Mouse (Mus musculus) gastrocnemius, postnatal 14 days (tissue): ENCODE measurements around the gene Sh3d19. TPM values are rescaled to one million over a fixed set of nuclear protein-coding genes. Genes with fewer than 3 reads are reported as not detected.
A peak's percentile ranks its signal among the peaks of the same experiment; 100 is the strongest.

Experiments
- DNase-seq: peaks from one replicate; pipeline ENCODE4 v3.0.0; 2021; ENCODE audit warnings: mixed read lengths
- intact Hi-C: fragments of 180-260 bp; cut with DNase I; formaldehyde crosslinking; loops from one replicate; pipeline ENCODE4 v1.15.1; 2025; ENCODE audit warnings: low total_unique reads
- long read RNA-seq, 2 experiments: library from polyadenylated mRNA; stranded (forward); transcript quantifications; one replicate each; pipeline ENCODE4 v2.0.0; 2021
- total RNA-seq, 2 experiments: library from RNA; stranded (reverse); gene quantifications; 2 replicates each; pipeline ENCODE4 v1.2.3; 2021

Gene Sh3d19
- total RNA-seq, result 10 to 100 TPM; 23.1 to 23.2 TPM
- long read RNA-seq, experiment 1, full-length matches to known transcripts, result 3 of 4 reads
- long read RNA-seq, experiment 1, partial matches to known transcripts, result 0 of 4 reads
- long read RNA-seq, experiment 1, other reads (novel, unspliced or antisense), result 1 of 4 reads
- long read RNA-seq, experiment 2, full-length matches to known transcripts, result 1 of 3 reads
- long read RNA-seq, experiment 2, partial matches to known transcripts, result 0 of 3 reads
- long read RNA-seq, experiment 2, other reads (novel, unspliced or antisense), result 2 of 3 reads

DNA sequence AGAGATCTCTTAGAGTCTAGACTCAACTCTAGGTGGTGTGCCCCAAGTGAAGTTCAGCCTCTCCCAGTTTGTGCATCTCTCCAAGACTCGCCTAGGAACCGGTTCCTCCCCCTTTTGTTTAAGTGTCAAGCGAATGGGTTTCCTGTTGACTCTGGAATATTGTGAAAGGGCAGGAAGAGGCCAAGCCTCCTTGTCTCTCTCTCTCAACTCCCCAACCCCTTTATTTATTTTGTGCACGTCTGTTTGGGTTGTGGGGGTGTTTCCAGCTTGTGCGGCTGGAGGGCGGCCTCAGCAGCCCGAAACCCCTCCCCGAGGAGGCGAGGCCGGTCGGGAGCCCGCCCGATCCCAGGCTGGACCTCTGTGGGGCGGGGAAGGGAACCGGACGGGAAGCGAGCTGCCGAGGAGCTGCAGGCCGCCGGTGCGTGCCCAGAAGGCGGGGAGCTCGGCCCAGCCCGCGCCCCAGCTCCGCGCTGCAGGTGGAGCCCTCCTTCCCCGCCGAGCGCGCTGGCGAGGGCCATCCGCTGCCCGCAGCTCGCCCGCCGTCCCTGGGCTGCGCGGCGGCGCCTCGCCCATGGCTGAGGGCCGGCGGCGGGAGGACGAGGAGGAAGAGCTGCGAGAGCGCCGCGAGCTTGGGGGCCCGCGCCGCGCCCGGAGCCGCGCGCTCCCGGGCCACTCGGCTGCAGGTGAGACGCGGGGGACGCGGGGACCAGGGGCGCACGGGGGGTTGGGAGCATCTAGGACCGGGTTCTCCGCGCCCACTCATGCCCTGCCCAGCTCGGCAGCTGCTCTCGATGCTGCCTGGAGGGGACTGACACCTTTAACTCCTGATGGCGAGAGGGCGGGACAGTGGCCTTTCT, at the start of gene Sh3d19:
Gene Sh3d19, plus strand, starts transcription at position 368 of the 857 bp plus-strand sequence.
- intact Hi-C loops, result loop anchor here (10.0 kb wide), 1 partner anchor 64 kb away; no protein-coding TSS in a partner anchor
- peak; percentile 87 for DNase-seq

- peak; percentile 31 for DNase-seq
- intact Hi-C loops, result loop anchor here (5.0 kb wide), 1 partner anchor 215 kb away; no protein-coding TSS in a partner anchor
Measured at GRCm38 (mm10) chr3:85922331-85922730, 48.6 kb upstream of the Sh3d19 start.

DNA sequence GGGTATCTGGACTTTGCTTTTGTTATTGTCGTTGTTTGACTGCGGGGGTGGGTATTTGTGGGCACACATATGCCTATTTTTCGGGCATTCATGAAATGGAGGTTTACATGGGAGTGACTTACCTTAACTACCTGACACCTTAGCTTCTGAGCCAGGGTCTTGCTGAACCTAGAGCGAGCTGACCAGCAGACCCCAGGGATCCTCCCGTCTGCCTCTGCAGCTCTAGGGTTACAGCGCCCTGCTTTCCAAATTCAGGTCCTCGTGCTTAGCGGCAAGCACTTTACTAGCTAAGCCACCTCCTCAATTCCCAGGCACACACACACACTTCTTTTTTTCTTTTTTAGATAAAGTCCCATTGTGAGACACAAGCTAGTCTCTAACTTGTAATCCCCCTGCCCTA, 47.6 kb upstream of the Sh3d19 start:
- no peak for DNase-seq
- intact Hi-C loops, result loop anchor here (5.0 kb wide), 1 partner anchor 216 kb away; no protein-coding TSS in a partner anchor

DNA sequence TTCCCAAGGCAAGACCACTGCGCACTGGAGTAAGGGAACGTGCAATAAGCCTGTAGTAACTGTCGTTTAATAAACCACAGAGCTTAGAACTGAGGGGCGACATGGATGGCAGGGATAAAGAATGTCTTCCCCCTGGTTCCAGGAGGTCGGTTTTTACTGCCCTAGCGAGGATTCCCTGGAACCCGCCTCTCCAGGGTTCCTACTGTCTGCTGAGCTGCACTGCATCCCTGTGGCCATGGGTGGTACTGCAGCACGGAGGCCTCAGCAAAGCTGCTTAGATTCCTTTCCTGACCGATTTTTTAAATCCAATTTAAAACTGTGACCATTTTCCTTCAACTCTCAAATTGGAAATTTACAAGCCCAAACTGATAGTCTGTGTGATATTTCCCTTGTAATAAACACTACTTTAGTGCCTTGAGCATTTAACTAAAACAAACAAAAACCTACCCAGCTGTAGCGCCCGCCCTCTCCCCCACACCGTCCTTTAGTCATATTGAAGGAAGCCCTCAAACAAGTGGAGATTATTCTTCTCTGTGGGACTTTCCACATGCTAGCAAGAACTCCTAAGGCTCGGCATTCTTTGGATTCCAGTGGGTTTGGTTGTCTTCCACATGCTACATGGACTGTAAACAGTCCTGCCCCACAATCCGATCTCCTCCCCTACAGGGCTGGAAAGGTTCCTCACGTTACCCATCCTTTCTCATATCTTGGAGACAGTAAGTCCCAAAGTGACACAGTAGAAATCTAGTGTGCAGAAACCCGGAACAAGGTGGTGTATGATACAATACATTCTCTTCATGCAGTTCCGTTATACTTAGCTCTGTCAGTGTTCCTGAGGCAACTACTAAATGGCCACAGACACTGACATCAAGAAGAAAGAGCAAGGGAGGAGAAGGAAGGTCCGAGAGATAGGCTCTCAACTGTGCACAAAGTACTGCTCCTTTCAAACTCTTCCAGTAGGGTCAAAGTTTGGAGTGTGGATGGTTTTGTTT, 46.7 kb upstream of the Sh3d19 start:
- peak; percentile 80 for DNase-seq
- intact Hi-C loops, result loop anchor here (5.0 kb wide), 1 partner anchor 217 kb away; no protein-coding TSS in a partner anchor

DNA sequence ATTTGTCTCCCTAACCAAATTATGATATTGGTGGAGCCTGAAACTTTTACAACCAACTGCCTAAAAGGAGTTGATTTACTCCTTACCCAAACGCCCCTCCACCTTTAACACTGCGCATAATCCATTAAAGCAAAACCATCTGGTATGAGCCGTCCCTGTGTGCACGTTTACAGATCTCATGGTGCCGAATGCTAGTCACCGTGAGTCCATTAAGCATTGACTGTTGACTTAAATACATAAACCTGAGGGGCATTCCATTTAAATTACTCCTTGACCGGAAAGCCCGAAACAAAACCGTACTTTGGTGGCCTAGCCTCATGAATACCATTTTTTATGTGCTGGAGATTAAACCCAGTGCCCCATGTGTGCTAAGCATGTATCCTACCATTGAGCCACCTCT, 43.6 kb upstream of the Sh3d19 start:
- intact Hi-C loops, result no loop called here

DNA sequence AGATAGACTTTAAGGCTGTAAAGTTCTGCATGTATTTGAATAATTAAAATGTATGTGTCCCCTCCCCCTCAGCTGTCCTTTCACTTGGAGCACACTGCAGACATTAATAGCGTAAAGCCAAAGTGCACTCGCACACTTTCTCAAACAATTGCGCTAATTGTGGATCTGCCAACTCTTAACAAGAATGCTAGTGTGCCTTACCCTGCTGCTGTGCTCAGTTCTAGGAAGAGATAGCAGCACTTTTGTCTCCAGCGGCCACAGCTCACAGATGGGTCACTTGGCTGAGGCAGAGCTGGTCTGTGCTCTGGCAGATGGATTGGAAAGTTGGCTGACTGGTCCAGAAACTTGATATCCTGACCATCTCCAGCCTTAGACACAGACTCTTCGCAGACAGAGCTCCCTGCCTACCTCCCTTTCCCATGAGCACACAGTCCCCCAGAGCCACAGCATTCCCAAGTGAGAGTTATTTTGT, 42.7 kb upstream of the Sh3d19 start:
- peak; percentile 51 for DNase-seq
- intact Hi-C loops, result no loop called here

More for the DNA sequence above, 43.6 kb upstream of the Sh3d19 start:
- no peak for DNase-seq

DNA sequence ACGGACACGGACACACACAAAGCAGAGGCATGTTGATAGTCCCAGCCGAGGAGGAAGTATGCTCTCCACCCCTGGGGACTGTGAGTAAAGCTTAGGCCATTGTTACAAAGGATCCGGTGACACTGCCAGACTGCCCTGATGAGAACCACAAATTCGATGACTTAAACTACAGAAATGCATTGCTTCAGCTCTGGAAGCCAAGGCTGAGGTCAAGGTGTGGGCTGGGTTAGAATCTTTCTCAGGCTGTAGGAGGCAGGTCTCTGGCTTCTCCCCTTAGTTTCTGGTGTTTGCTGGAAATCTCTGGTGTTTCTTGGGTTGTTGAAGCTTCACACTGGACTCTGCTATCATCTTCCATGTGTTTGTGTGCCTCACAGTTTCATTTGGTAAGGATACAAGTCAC, 41.2 kb upstream of the Sh3d19 start:
- DNase-seq, result no peak
- intact Hi-C loops, result no loop called here

GRCm38 (mm10) chr3:85930671-85931255, 40.1 kb upstream of the Sh3d19 start:
- DNase-seq, result no peak
- intact Hi-C loops, result no loop called here

- intact Hi-C loops, result no loop called here
- DNase-seq, result no peak
Measured at GRCm38 (mm10) chr3:85931859-85932258, 39.0 kb upstream of the Sh3d19 start.

- no peak for DNase-seq
- intact Hi-C loops, result no loop called here
Measured at GRCm38 (mm10) chr3:85933586-85933985, 37.3 kb upstream of the Sh3d19 start.

- intact Hi-C loops, result no loop called here
- no peak for DNase-seq
Measured at GRCm38 (mm10) chr3:85950914-85951313, 20.0 kb upstream of the Sh3d19 start.

GRCm38 (mm10) chr3:85952696-85953283, 18.1 kb upstream of the Sh3d19 start:
- intact Hi-C loops, result no loop called here

GRCm38 (mm10) chr3:85955269-85955668, 15.6 kb upstream of the Sh3d19 start:
- intact Hi-C loops, result no loop called here
- no peak for DNase-seq

More at GRCm38 (mm10) chr3:85952696-85953283, 18.1 kb upstream of the Sh3d19 start:
- DNase-seq, result no peak

DNA sequence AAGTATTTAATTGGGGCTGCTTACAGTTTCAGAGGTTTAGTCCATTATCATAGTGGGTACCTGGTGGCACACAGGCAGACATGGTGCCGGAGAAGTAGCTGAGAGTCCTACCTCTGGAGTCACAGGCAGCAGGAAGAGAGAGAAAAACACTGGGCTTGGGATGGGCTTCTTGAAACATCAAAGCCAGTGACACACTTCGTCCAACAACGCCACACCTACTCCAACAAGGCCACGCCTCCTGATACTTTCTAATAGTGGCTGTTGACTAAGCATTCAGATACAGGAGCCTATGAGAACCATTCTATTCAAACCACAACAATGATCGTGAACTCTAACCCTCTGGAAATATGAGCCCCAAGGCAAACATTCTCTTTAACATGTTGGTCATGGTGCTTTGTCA, 15.2 kb upstream of the Sh3d19 start:
- intact Hi-C loops, result no loop called here

GRCm38 (mm10) chr3:85959669-85960068, 11.2 kb upstream of the Sh3d19 start:
- DNase-seq, result no peak
- intact Hi-C loops, result no loop called here

More for the DNA sequence above, 15.2 kb upstream of the Sh3d19 start:
- no peak for DNase-seq

DNA sequence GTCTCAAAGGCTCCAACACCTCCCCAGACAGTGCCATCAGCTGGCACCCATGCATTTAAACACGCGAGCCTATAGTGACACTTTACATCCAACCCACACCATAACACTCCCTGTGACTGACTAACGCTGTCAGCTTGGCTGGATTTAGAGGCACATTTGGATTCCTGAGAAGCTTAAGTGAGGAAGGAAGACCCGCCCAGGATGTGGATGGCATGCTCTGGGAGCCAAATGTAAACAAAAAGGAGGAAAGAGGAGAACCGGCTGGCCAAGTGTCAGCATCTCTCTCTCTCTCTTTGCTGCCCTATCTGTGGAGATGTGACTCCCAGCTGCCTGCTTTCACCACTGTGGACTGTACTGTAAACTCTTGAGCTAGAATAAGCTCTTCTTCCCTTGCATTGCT, 9.8 kb upstream of the Sh3d19 start:
- DNase-seq, result no peak
- intact Hi-C loops, result no loop called here

DNA sequence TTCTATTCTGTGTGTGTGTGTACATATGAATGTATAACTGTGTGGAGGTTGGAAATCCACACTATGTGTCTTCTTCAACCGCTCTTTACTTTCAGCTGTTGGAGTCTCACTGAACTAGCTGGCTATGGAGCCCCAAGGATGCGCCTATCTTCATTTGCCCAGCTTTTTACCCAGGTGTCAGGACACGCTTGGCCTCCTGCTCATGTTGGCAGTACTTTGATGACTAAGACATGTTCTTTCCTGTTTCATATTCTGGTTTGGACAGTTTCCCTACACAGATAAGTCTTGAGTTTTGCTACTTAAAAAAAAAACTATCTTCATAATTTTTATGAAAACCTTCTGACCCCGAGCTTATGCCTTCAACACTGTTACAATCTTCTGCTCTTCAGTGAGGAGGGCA, 5.4 kb upstream of the Sh3d19 start:
- intact Hi-C loops, result no loop called here
- no peak for DNase-seq

DNA sequence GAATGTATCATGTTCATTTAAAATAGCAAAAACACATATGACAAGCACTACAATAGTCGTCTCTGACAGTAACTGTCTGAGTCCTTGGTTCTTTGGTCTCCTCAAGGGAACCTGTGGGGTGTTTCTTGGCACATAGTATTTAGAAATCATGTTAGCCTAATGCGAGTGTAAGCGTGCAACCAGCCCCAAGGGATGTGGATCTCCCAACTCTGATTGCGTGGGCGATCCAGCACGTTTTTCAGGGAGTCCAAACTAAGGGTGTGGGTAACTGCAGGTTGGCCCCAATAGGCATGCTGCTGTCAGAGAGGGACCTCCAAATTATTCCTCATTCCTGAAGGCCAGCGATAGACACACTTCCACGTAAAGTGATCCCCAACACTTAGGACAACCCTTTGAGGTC, 1.9 kb upstream of the Sh3d19 start:
- no peak for DNase-seq
- intact Hi-C loops, result no loop called here
